Mouse (Mus musculus) small intestine, adult 2 months (tissue): ENCODE measurements around the gene Lgr4. TPM values are rescaled to one million over a fixed set of nuclear protein-coding genes. Genes with fewer than 3 reads are reported as not detected.

ENCODE experiments used
- H3K27ac ChIP-seq: fragments of 200-500 bp; 2 replicates; pipeline ENCODE4 v1.5.1; 2012; ENCODE audit warnings: low read depth, low read length, control low read depth, inconsistent platforms; ENCODE audit not compliant: insufficient read depth
- H3K27me3 ChIP-seq: fragments of 200-500 bp; 2 replicates; pipeline ENCODE4 v1.6.1; 2012; ENCODE audit warnings: mild to moderate bottlenecking, moderate library complexity, low read length, inconsistent platforms; ENCODE audit not compliant: control insufficient read depth, insufficient read depth
- H3K36me3 ChIP-seq: fragments of 200-500 bp; 2 replicates; pipeline ENCODE4 v1.6.1; 2012; ENCODE audit warnings: mild to moderate bottlenecking, low read length, control low read depth, inconsistent platforms; ENCODE audit not compliant: control insufficient read depth, insufficient read depth
- H3K4me1 ChIP-seq: fragments of 200-500 bp; 2 replicates; pipeline ENCODE4 v1.6.1; 2012; ENCODE audit warnings: low read length, inconsistent platforms, mixed read lengths; ENCODE audit not compliant: control insufficient read depth, insufficient read depth, insufficient read length
- H3K4me3 ChIP-seq: fragments of 200-500 bp; 2 replicates; pipeline ENCODE4 v1.5.1; 2012; ENCODE audit warnings: low read depth, mild to moderate bottlenecking, control low read depth, inconsistent platforms, low read length, moderate library complexity
- CTCF ChIP-seq: fragments of 200-500 bp; IDR thresholded peaks from 2 replicates; pipeline ENCODE4 v1.5.1; 2012; ENCODE audit warnings: low read depth, mild to moderate bottlenecking, control low read depth, inconsistent platforms, low read length, moderate library complexity, mixed read lengths; ENCODE audit not compliant: insufficient replicate concordance, insufficient read length; ENCODE audit errors: extremely low read depth
- POLR2A ChIP-seq: fragments of 200-500 bp; IDR thresholded peaks from 2 replicates; pipeline ENCODE4 v1.6.1; 2012; ENCODE audit warnings: low read depth, mild to moderate bottlenecking, control low read depth, inconsistent platforms, low read length, moderate library complexity
- WGBS: fragments of 180-500 bp; shearing (Covaris S2); methylation state at CpG from one replicate; pipeline ENCODE4 v1.1.7; 2018; 5-methylcytosine and 5-hydroxymethylcytosine counted together
- polyA plus RNA-seq: library from polyadenylated mRNA; depleted of rRNA; stranded (reverse); fragments of >200 nt; gene quantifications from 2 replicates; pipeline ENCODE4 v1.2.3, GENCODE M21; 2012

Lgr4 gene
- polyA plus RNA-seq, 1 experiment, result 51.4 TPM

- Histone ChIP-seq H3K4me1 (peaks cover 18% of the 10 kb centered on the region; the same call in 1 of the 2 replicates), H3K27ac (no peak overlapping the region), H3K27me3 (no peaks in the 10 kb centered on the region), H3K36me3 (peaks cover 2% of the 10 kb centered on the region; the same call in 1 of the 2 replicates), H3K4me3 (no peak overlapping the region)
- no peak for TF ChIP-seq CTCF
- TF ChIP-seq POLR2A, result no peak
- WGBS, result 29% methylated on average over 4 of the region's 4 CpGs
Observed at GRCm38 (mm10) chr2:109928791-109929190, 11.3 kb downstream of the Lgr4 start.

GRCm38 (mm10) chr2:109929256-109929655, 11.8 kb downstream of the Lgr4 start:
- peaks cover 18% of the 10 kb centered on the region; the same call in 1 of the 2 replicates for H3K4me1 ChIP-seq
- no peak overlapping the region for H3K4me3 ChIP-seq
- H3K36me3 ChIP-seq, result peaks cover 2% of the 10 kb centered on the region; the same call in 1 of the 2 replicates
- 50% methylated on average over 3 of the region's 3 CpGs for WGBS
- no peak for TF ChIP-seq POLR2A
- TF ChIP-seq CTCF, result no peak
- H3K27me3 ChIP-seq, result no peaks in the 10 kb centered on the region
- no peak overlapping the region for H3K27ac ChIP-seq

- 94% methylated on average over 5 of the region's 5 CpGs for WGBS
- TF ChIP-seq POLR2A, result no peak
- TF ChIP-seq CTCF, result no peak
- H3K4me3 ChIP-seq, result no peak overlapping the region
- no peak overlapping the region for H3K27ac ChIP-seq
- peaks cover 18% of the 10 kb centered on the region; the same call in 1 of the 2 replicates for H3K4me1 ChIP-seq
- peaks cover 3% of the 10 kb centered on the region; the same call in 1 of the 2 replicates for H3K36me3 ChIP-seq
- no peaks in the 10 kb centered on the region for H3K27me3 ChIP-seq
Observed at GRCm38 (mm10) chr2:109930366-109930765, 12.9 kb downstream of the Lgr4 start.

- Histone ChIP-seq H3K27me3 (no peaks in the 10 kb centered on the region), H3K36me3 (peaks cover 3% of the 10 kb centered on the region; the same call in 1 of the 2 replicates), H3K4me3 (no peak overlapping the region), H3K4me1 (peaks cover 19% of the 10 kb centered on the region; the same call in 1 of the 2 replicates), H3K27ac (no peak overlapping the region)
- TF ChIP-seq POLR2A, result no peak
- no peak for TF ChIP-seq CTCF
- WGBS, result 81% methylated on average over 4 of the region's 4 CpGs
Observed at GRCm38 (mm10) chr2:109930771-109931170, 13.3 kb downstream of the Lgr4 start.

GRCm38 (mm10) chr2:109931978-109932780, 14.7 kb downstream of the Lgr4 start:
- H3K4me3 ChIP-seq, result peak overlapping the region; percentile 11; the same call in 1 of the 2 replicates
- H3K4me1 ChIP-seq, result peaks cover 21% of the 10 kb centered on the region; the same call in 1 of the 2 replicates
- no peaks in the 10 kb centered on the region for H3K27me3 ChIP-seq
- peaks cover 3% of the 10 kb centered on the region; the same call in 1 of the 2 replicates for H3K36me3 ChIP-seq
- H3K27ac ChIP-seq, result 0 out of 2 replicates have a peak overlapping the region, but pooled peaks have one; percentile 17
- WGBS, result 9% methylated on average over 13 of the region's 13 CpGs
- TF ChIP-seq POLR2A, result no peak
- no peak for TF ChIP-seq CTCF

GRCm38 (mm10) chr2:109933151-109933550, 15.7 kb downstream of the Lgr4 start:
- no peak overlapping the region for H3K27ac ChIP-seq
- H3K36me3 ChIP-seq, result peaks cover 3% of the 10 kb centered on the region; the same call in 1 of the 2 replicates
- no peak for TF ChIP-seq CTCF
- TF ChIP-seq POLR2A, result no peak
- no peak overlapping the region for H3K4me3 ChIP-seq
- no peaks in the 10 kb centered on the region for H3K27me3 ChIP-seq
- peaks cover 18% of the 10 kb centered on the region; the same call in 1 of the 2 replicates for H3K4me1 ChIP-seq
- WGBS, result 63% methylated on average over 3 of the region's 3 CpGs

GRCm38 (mm10) chr2:109934086-109934485, 16.6 kb downstream of the Lgr4 start:
- no peak overlapping the region for H3K4me3 ChIP-seq
- WGBS, result 36% methylated on average over 4 of the region's 4 CpGs
- no peak overlapping the region for H3K27ac ChIP-seq
- no peak for TF ChIP-seq CTCF
- TF ChIP-seq POLR2A, result no peak
- peaks cover 3% of the 10 kb centered on the region; the same call in 1 of the 2 replicates for H3K36me3 ChIP-seq
- peaks cover 18% of the 10 kb centered on the region; the same call in 1 of the 2 replicates for H3K4me1 ChIP-seq
- H3K27me3 ChIP-seq, result no peaks in the 10 kb centered on the region
